In the genomic region with DNA sequence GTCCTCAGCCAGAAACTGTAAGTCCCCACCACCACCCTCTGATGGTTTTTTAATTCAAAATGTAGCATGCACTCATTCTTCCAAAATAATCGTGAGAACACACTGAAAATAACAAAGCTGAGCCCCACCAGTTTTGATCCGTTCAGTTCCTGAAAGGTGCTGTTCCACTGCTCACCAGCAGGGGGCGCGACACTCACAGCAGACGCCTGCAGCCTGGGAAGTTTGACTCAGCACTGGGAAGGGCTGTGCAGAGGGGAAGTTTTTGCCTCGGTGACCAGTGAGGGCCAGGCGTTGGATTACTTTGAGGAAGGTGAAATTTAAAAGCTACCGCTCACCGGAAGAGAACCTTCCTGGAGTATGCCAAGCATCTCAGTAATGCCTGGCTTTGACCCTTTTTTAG, we compare ENCODE assay signal across 8 mouse cellular contexts.
DNase-seq lines count a peak whose midpoint lies in the region; ATAC-seq and TF ChIP-seq lines count a peak whose summit lies in the region.

No protein-coding gene starts in this region.

- peak; percentile 66 for ATAC-seq in CD4-positive, CD25-positive, alpha-beta regulatory T cell, adult 4 months
- peak; percentile 60 for ATAC-seq in erythroblast, adult 5-6 weeks (replicated peaks; ENCODE audit: low FRiP score, poor library complexity, severe bottlenecking)
- ATAC-seq in heart, embryonic 11.5 days (replicated peaks; ENCODE audit: insufficient number of reproducible peaks, low FRiP score, low TSS enrichment) = 0 out of 2 replicates have a peak, but pooled peaks have one; percentile 53
- ATAC-seq in liver, embryonic 13.5 days (ENCODE audit: low read depth) = peak; percentile 10; the same call in 1 of the 2 replicates
- ATAC-seq in neutrophil, adult 5-6 weeks (ENCODE audit: extremely low read depth, insufficient number of reproducible peaks, low FRiP score, poor library complexity, severe bottlenecking) = peak; percentile 69; the same call in 1 of the 2 replicates

- peak; percentile 95 for TF ChIP-seq CTCF in bone marrow macrophage, adult 2 months (IDR thresholded peaks at IDR 0.05; ENCODE audit: low read depth, low read length)

- DNase-seq in kidney, postnatal 25 days = peak; percentile 82 to 86
- DNase-seq in liver, embryonic 13.5 days = peak; percentile 83
- peak; percentile 81 for DNase-seq in testis, postnatal 14 days (ENCODE audit: low spot score)

- no peaks in the 10 kb centered on the region for H3K36me3 ChIP-seq in heart, embryonic 11.5 days (ENCODE audit: control insufficient read depth, insufficient read depth, low read length)
- H3K36me3 ChIP-seq in liver, embryonic 13.5 days = no peaks in the 10 kb centered on the region

- H3K27me3 ChIP-seq in heart, embryonic 11.5 days (ENCODE audit: control insufficient read depth, insufficient read depth, low read length) = 0 out of 2 replicates have a peak, but pooled peaks cover 3% of the 10 kb centered on the region
- peaks cover 12% of the 10 kb centered on the region for H3K27me3 ChIP-seq in liver, embryonic 13.5 days

- WGBS in heart, embryonic 11.5 days (ENCODE audit: insufficient replicate concordance) = 2% methylated on average over 9 of the region's 9 CpGs
- 1% methylated on average over 9 of the region's 9 CpGs for whole genome bisulfite sequencing in liver, embryonic 13.5 days (ENCODE audit: insufficient replicate concordance)

- no peaks in the 10 kb centered on the region for H3K4me1 ChIP-seq in bone marrow macrophage, adult 2 months (ENCODE audit: control insufficient read depth, insufficient read depth, low read length)
- H3K4me1 ChIP-seq in heart, embryonic 11.5 days (ENCODE audit: control insufficient read depth, insufficient read depth, low read length) = 0 out of 2 replicates have a peak, but pooled peaks cover 3% of the 10 kb centered on the region
- peaks cover 67% of the 10 kb centered on the region for H3K4me1 ChIP-seq in liver, embryonic 13.5 days (replicated peaks)

- no peak overlapping the region for H3K9ac ChIP-seq in heart, embryonic 11.5 days (ENCODE audit: low read depth, low read length)
- peak overlapping the region; percentile 76 for H3K9ac ChIP-seq in liver, embryonic 13.5 days

- no peaks in the 10 kb centered on the region for H3K9me3 ChIP-seq in heart, embryonic 11.5 days (replicated peaks; ENCODE audit: control insufficient read depth, low read length)
- no peaks in the 10 kb centered on the region for H3K9me3 ChIP-seq in liver, embryonic 13.5 days (replicated peaks)

- no peak overlapping the region for H3K27ac ChIP-seq in bone marrow macrophage, adult 2 months (ENCODE audit: insufficient read depth, low read depth, low read length)
- peak overlapping the region; percentile 70; the same call in 1 of the 2 replicates for H3K27ac ChIP-seq in heart, embryonic 11.5 days (ENCODE audit: low read depth, low read length)
- peak overlapping the region; percentile 95 for H3K27ac ChIP-seq in liver, embryonic 13.5 days

- TF ChIP-seq POLR2A in bone marrow macrophage, adult 2 months (IDR thresholded peaks at IDR 0.05; ENCODE audit: borderline replicate concordance, low read depth, low read length) = no peak

- no peak overlapping the region for H3K4me3 ChIP-seq in bone marrow macrophage, adult 2 months (ENCODE audit: insufficient read depth, low read length)
- no peak overlapping the region for H3K4me3 ChIP-seq in heart, embryonic 11.5 days (ENCODE audit: low read depth, low read length)
- peak overlapping the region; percentile 48 for H3K4me3 ChIP-seq in liver, embryonic 13.5 days (replicated peaks)

- H3K4me2 ChIP-seq in heart, embryonic 11.5 days = peak overlapping the region; percentile 31
- peak overlapping the region; percentile 75 for H3K4me2 ChIP-seq in liver, embryonic 13.5 days

Comparison
In these comparisons a context has a peak if more than half of its experiments do, and no peak if none do; other contexts are left out.
1. ATAC-seq: peak in every context shown above with its lines; median percentile 69 in neutrophil, adult 5-6 weeks; 66 in CD4-positive, CD25-positive, alpha-beta regulatory T cell, adult 4 months; 60 in erythroblast, adult 5-6 weeks; 53 in heart, embryonic 11.5 days; 10 in liver, embryonic 13.5 days.